Mouse (Mus musculus) hindbrain, embryonic 14.5 days (tissue): ENCODE results near the gene Nabp2. TPM values are rescaled to one million over a fixed set of nuclear protein-coding genes. Genes with fewer than 3 reads are reported as not detected.
A peak's percentile ranks its signal among the peaks of the same experiment; 100 is the strongest.

Source experiments
- ATAC-seq: fragments of 200-750 bp; cut with Nextera tagmentation; 2 replicates; pipeline ENCODE4 v1.8.0; 2017; ENCODE audit warnings: moderate number of reproducible peaks, mild to moderate bottlenecking, moderate TSS enrichment, moderate library complexity; ENCODE audit not compliant: low FRiP score
- DNase-seq: peaks from one replicate; pipeline ENCODE4 v3.0.0-alpha.2; 2015; ENCODE audit warnings: low spot score
- H3K27ac ChIP-seq: fragments of 300-500 bp; sonication (generic); 2 replicates; pipeline ENCODE4 v1.5.1; 2014; ENCODE audit warnings: mild to moderate bottlenecking, moderate library complexity
- H3K27me3 ChIP-seq: fragments of 300-500 bp; sonication (generic); 2 replicates; pipeline ENCODE4 v1.6.1; 2014; ENCODE audit warnings: mild to moderate bottlenecking, low read length, mixed read lengths; ENCODE audit not compliant: control insufficient read depth, insufficient read depth
- H3K36me3 ChIP-seq: fragments of 300-500 bp; sonication (generic); replicated peaks from 2 replicates; pipeline ENCODE4 v1.6.1; 2014; ENCODE audit not compliant: control insufficient read depth, insufficient read depth
- H3K4me1 ChIP-seq: fragments of 300-500 bp; sonication (generic); replicated peaks from 2 replicates; pipeline ENCODE4 v1.6.1; 2014; ENCODE audit warnings: antibody characterized with exemption, low read length, mixed read lengths; ENCODE audit not compliant: control insufficient read depth, insufficient read depth
- H3K4me2 ChIP-seq: fragments of 300-500 bp; sonication (generic); replicated peaks from 2 replicates; pipeline ENCODE4 v1.6.1; 2014; ENCODE audit warnings: mild to moderate bottlenecking, moderate library complexity
- H3K4me3 ChIP-seq: fragments of 300-500 bp; sonication (generic); replicated peaks from 2 replicates; pipeline ENCODE4 v1.5.1; 2014; ENCODE audit warnings: mild to moderate bottlenecking, low read length
- H3K9ac ChIP-seq: fragments of 300-500 bp; sonication (generic); 2 replicates; pipeline ENCODE4 v1.6.1; 2014
- H3K9me3 ChIP-seq: fragments of 300-500 bp; sonication (generic); 2 replicates; pipeline ENCODE4 v1.6.1; 2016; ENCODE audit warnings: low read length; ENCODE audit not compliant: control insufficient read depth
- WGBS: fragments of 180-500 bp; shearing (Covaris S2); extraction: QIAGEN DNeasy Blood & Tissue Kit; methylation state at CpG from one replicate; pipeline ENCODE4 v1.1.7; 2014; 5-methylcytosine and 5-hydroxymethylcytosine counted together
- polyA plus RNA-seq: library from polyadenylated mRNA; unstranded; fragments of >200 nt; fragmentation: Nextera tagmentation; extraction: Ambion mirVana; gene quantifications from 2 replicates; pipeline ENCODE4 v1.2.1, GENCODE M21; 2014

Nabp2 gene
- polyA plus RNA-seq, 1 experiment from 2014 or later: 134 TPM

- WGBS: 47% methylated on average over 1 of the region's 1 CpGs
- peak overlapping the region; percentile 91 for H3K4me2 ChIP-seq
- H3K27ac ChIP-seq: peak overlapping the region; percentile 92
- H3K4me3 ChIP-seq: peak overlapping the region; percentile 70
- DNase-seq (no peak), ATAC-seq (no peak)
- peak overlapping the region; percentile 78 for H3K9ac ChIP-seq
- H3K27me3 ChIP-seq: no peaks in the 10 kb centered on the region
- no peaks in the 10 kb centered on the region for H3K9me3 ChIP-seq
- peaks cover 37% of the 10 kb centered on the region for H3K36me3 ChIP-seq
- H3K4me1 ChIP-seq: peaks cover 39% of the 10 kb centered on the region
Observed at GRCm38 (mm10) chr10:128412558-128412957, 1.3 kb upstream of the Nabp2 start.

- H3K27ac ChIP-seq: peak overlapping the region; percentile 92
- H3K27me3 ChIP-seq: no peaks in the 10 kb centered on the region
- peak overlapping the region; percentile 78 for H3K9ac ChIP-seq
- H3K36me3 ChIP-seq: peaks cover 37% of the 10 kb centered on the region
- 2% methylated on average over 14 of the region's 14 CpGs for WGBS
- DNase-seq (peak; percentile 26), ATAC-seq (no peak)
- H3K4me1 ChIP-seq: peaks cover 39% of the 10 kb centered on the region
- H3K9me3 ChIP-seq: no peaks in the 10 kb centered on the region
- H3K4me2 ChIP-seq: peak overlapping the region; percentile 91
- peak overlapping the region; percentile 70 for H3K4me3 ChIP-seq
Observed at GRCm38 (mm10) chr10:128412055-128412381, 726 bp upstream of the Nabp2 start.

GRCm38 (mm10) chr10:128410560-128410845 lies 789 bp downstream of the Nabp2 start:
- H3K27me3 ChIP-seq: no peaks in the 10 kb centered on the region
- H3K4me1 ChIP-seq: peaks cover 39% of the 10 kb centered on the region
- H3K9ac ChIP-seq: peak overlapping the region; percentile 78
- WGBS: 25% methylated on average over 4 of the region's 4 CpGs
- DNase-seq (no peak), ATAC-seq (no peak)
- peaks cover 38% of the 10 kb centered on the region for H3K36me3 ChIP-seq
- no peaks in the 10 kb centered on the region for H3K9me3 ChIP-seq
- peak overlapping the region; percentile 92 for H3K27ac ChIP-seq
- H3K4me3 ChIP-seq: peak overlapping the region; percentile 70
- H3K4me2 ChIP-seq: peak overlapping the region; percentile 91

GRCm38 (mm10) chr10:128409692-128410559 lies 1.4 kb downstream of the Nabp2 start:
- Histone ChIP-seq H3K27me3 (no peaks in the 10 kb centered on the region), H3K4me2 (peak overlapping the region; percentile 91), H3K9me3 (no peaks in the 10 kb centered on the region), H3K27ac (peak overlapping the region; percentile 92), H3K9ac (peak overlapping the region; percentile 78), H3K4me3 (peak overlapping the region; percentile 70), H3K36me3 (peaks cover 35% of the 10 kb centered on the region), H3K4me1 (peaks cover 39% of the 10 kb centered on the region)
- ATAC-seq: peak; percentile 89
- DNase-seq: peak; percentile 96
- 7% methylated on average over 36 of the region's 36 CpGs for WGBS

GRCm38 (mm10) chr10:128408591-128409535 lies 2.4 kb downstream of the Nabp2 start:
- ATAC-seq (0 out of 2 replicates have a peak, but pooled peaks have one; percentile 5), DNase-seq (peak; percentile 55)
- Histone ChIP-seq H3K9ac (peak overlapping the region; percentile 78), H3K4me3 (peak overlapping the region; percentile 70), H3K27me3 (no peaks in the 10 kb centered on the region), H3K4me2 (peak overlapping the region; percentile 91), H3K27ac (peak overlapping the region; percentile 92), H3K36me3 (peaks cover 31% of the 10 kb centered on the region), H3K4me1 (peaks cover 36% of the 10 kb centered on the region), H3K9me3 (no peaks in the 10 kb centered on the region)
- 19% methylated on average over 35 of the region's 35 CpGs for WGBS

- H3K27ac ChIP-seq: no peak overlapping the region
- peaks cover 8% of the 10 kb centered on the region; the same call in 1 of the 2 replicates for H3K4me1 ChIP-seq
- peaks cover 37% of the 10 kb centered on the region for H3K36me3 ChIP-seq
- DNase-seq (no peak), ATAC-seq (no peak)
- H3K27me3 ChIP-seq: no peaks in the 10 kb centered on the region
- H3K9me3 ChIP-seq: no peaks in the 10 kb centered on the region
- H3K4me2 ChIP-seq: no peak overlapping the region
- no peak overlapping the region for H3K9ac ChIP-seq
- H3K4me3 ChIP-seq: no peak overlapping the region
- WGBS: 90% methylated on average over 7 of the region's 7 CpGs
Observed at GRCm38 (mm10) chr10:128403931-128404330, 7.4 kb downstream of the Nabp2 start.

GRCm38 (mm10) chr10:128401638-128402037 lies 9.7 kb downstream of the Nabp2 start:
- no peak overlapping the region for H3K4me3 ChIP-seq
- H3K4me2 ChIP-seq: no peak overlapping the region
- no peaks in the 10 kb centered on the region for H3K27me3 ChIP-seq
- no peak for DNase-seq
- no peaks in the 10 kb centered on the region for H3K9me3 ChIP-seq
- H3K36me3 ChIP-seq: peaks cover 20% of the 10 kb centered on the region
- 0 out of 2 replicates have a peak, but pooled peaks cover 2% of the 10 kb centered on the region for H3K4me1 ChIP-seq
- 84% methylated on average over 9 of the region's 9 CpGs for WGBS
- no peak for ATAC-seq
- no peak overlapping the region for H3K27ac ChIP-seq
- no peak overlapping the region for H3K9ac ChIP-seq

- 0 out of 2 replicates have a peak, but pooled peaks cover 2% of the 10 kb centered on the region for H3K4me1 ChIP-seq
- H3K36me3 ChIP-seq: peaks cover 14% of the 10 kb centered on the region
- 17% methylated on average over 2 of the region's 2 CpGs for WGBS
- DNase-seq: no peak
- no peaks in the 10 kb centered on the region for H3K27me3 ChIP-seq
- no peak within 1 kb of the TSS for H3K4me2 ChIP-seq
- no peak within 1 kb of the TSS for H3K9ac ChIP-seq
- no peaks in the 10 kb centered on the region for H3K9me3 ChIP-seq
- no peak within 1 kb of the TSS for H3K4me3 ChIP-seq
- H3K27ac ChIP-seq: no peak within 1 kb of the TSS
- ATAC-seq: no peak
Observed at GRCm38 (mm10) chr10:128401056-128401455, 10.2 kb downstream of the Nabp2 start, which contains the start of gene Slc39a5. Gene Slc39a5 (minus strand): TSS chr10:128401229.

GRCm38 (mm10) chr10:128400338-128400737 lies 11.0 kb downstream of the Nabp2 start:
- WGBS: 34% methylated on average over 5 of the region's 5 CpGs

More at GRCm38 (mm10) chr10:128400338-128400737, 11.0 kb downstream of the Nabp2 start:
- H3K36me3 ChIP-seq: peaks cover 13% of the 10 kb centered on the region
- ATAC-seq (no peak), DNase-seq (no peak)
- H3K27me3 ChIP-seq: no peaks in the 10 kb centered on the region
- H3K4me3 ChIP-seq: no peak overlapping the region
- no peaks in the 10 kb centered on the region for H3K9me3 ChIP-seq
- H3K27ac ChIP-seq: no peak overlapping the region
- H3K9ac ChIP-seq: no peak overlapping the region
- H3K4me1 ChIP-seq: 0 out of 2 replicates have a peak, but pooled peaks cover 2% of the 10 kb centered on the region
- no peak overlapping the region for H3K4me2 ChIP-seq
